Mouse (Mus musculus): ENCODE results near the gene Plxdc2.

- TF ChIP-seq POLR2A (IDR thresholded peaks at IDR 0.05; ENCODE audit: extremely low read depth, insufficient read depth, low read length), result no peak
- no peak for TF ChIP-seq CTCF (IDR thresholded peaks at IDR 0.05; ENCODE audit: low read depth, low read length)
These were observed 41.9 kb downstream of the Plxdc2 start for GRCm38 (mm10) chr2:16398006-16398405.

Data from liver, adult 2 months (tissue).